Mouse (Mus musculus): Measurements from ENCODE around the gene Tmem82. TPM values are rescaled to one million over a fixed set of nuclear protein-coding genes. Genes with fewer than 3 reads are reported as not detected.

Gene Tmem82
- polyA plus RNA-seq (2014; fragmentation: Nextera tagmentation; extraction: Ambion mirVana) = 0.17 and 0.30 TPM in 2 replicates

- Histone ChIP-seq H3K9me3 (replicated peaks; ENCODE audit: control insufficient read depth, low read length) (no peaks in the 10 kb centered on the region), H3K4me3 (ENCODE audit: low read depth, low read length) (peak within 1 kb of the TSS; percentile 32), H3K27me3 (ENCODE audit: control insufficient read depth, insufficient read depth, low read length) (peaks cover 2% of the 10 kb centered on the region; the same call in 1 of the 2 replicates), H3K4me1 (ENCODE audit: control insufficient read depth, insufficient read depth, low read length) (peaks cover 9% of the 10 kb centered on the region), H3K36me3 (ENCODE audit: control insufficient read depth, insufficient read depth, low read length) (no peaks in the 10 kb centered on the region), H3K4me2 (peak within 1 kb of the TSS; percentile 82), H3K9ac (ENCODE audit: low read depth, low read length) (peak within 1 kb of the TSS; percentile 62), H3K27ac (ENCODE audit: low read depth, low read length) (no peak within 1 kb of the TSS)
- 27% methylated on average over 20 of the region's 20 CpGs for WGBS (ENCODE audit: insufficient replicate concordance)
- no peak for ATAC-seq (replicated peaks; ENCODE audit: insufficient number of reproducible peaks, low FRiP score, low TSS enrichment)
These were observed at the start of gene Tmem82 for GRCm38 (mm10) chr4:141618565-141619243. Tmem82 (minus strand) TSS chr4:141618633.

- H3K27me3 ChIP-seq (ENCODE audit: control insufficient read depth, insufficient read depth, low read length) = no peaks in the 10 kb centered on the region
- peaks cover 13% of the 10 kb centered on the region for H3K4me1 ChIP-seq (ENCODE audit: control insufficient read depth, insufficient read depth, low read length)
- H3K9ac ChIP-seq (ENCODE audit: low read depth, low read length) = peak within 1 kb of the TSS; percentile 91
- 58% methylated on average over 8 of the region's 8 CpGs for WGBS (ENCODE audit: insufficient replicate concordance)
- H3K27ac ChIP-seq (ENCODE audit: low read depth, low read length) = peak within 1 kb of the TSS; percentile 77
- ATAC-seq (replicated peaks; ENCODE audit: insufficient number of reproducible peaks, low FRiP score, low TSS enrichment) = no peak
- peak within 1 kb of the TSS; percentile 94 for H3K4me2 ChIP-seq
- peak within 1 kb of the TSS; percentile 93 for H3K4me3 ChIP-seq (ENCODE audit: low read depth, low read length)
- H3K9me3 ChIP-seq (replicated peaks; ENCODE audit: control insufficient read depth, low read length) = no peaks in the 10 kb centered on the region
- H3K36me3 ChIP-seq (ENCODE audit: control insufficient read depth, insufficient read depth, low read length) = peaks cover 5% of the 10 kb centered on the region
These were observed 46.4 kb upstream of the Tmem82 start, which contains the start of gene Plekhm2 for GRCm38 (mm10) chr4:141664799-141665198. Plekhm2 (minus strand) TSS chr4:141664899.

- H3K36me3 ChIP-seq (ENCODE audit: control insufficient read depth, insufficient read depth, low read length) = peaks cover 5% of the 10 kb centered on the region
- peak overlapping the region; percentile 77 for H3K27ac ChIP-seq (ENCODE audit: low read depth, low read length)
- no peaks in the 10 kb centered on the region for H3K27me3 ChIP-seq (ENCODE audit: control insufficient read depth, insufficient read depth, low read length)
- H3K9ac ChIP-seq (ENCODE audit: low read depth, low read length) = peak overlapping the region; percentile 91
- WGBS (ENCODE audit: insufficient replicate concordance) = 1% methylated on average over 57 of the region's 60 CpGs
- peaks cover 13% of the 10 kb centered on the region for H3K4me1 ChIP-seq (ENCODE audit: control insufficient read depth, insufficient read depth, low read length)
- H3K4me2 ChIP-seq = peak overlapping the region; percentile 94
- H3K9me3 ChIP-seq (replicated peaks; ENCODE audit: control insufficient read depth, low read length) = no peaks in the 10 kb centered on the region
- peak; percentile 85 for ATAC-seq (replicated peaks; ENCODE audit: insufficient number of reproducible peaks, low FRiP score, low TSS enrichment)
- peak overlapping the region; percentile 93 for H3K4me3 ChIP-seq (ENCODE audit: low read depth, low read length)
These were observed 45.7 kb upstream of the Tmem82 start for GRCm38 (mm10) chr4:141664011-141664745.

- peak; percentile 39; the same call in 1 of the 2 replicates for ATAC-seq (replicated peaks; ENCODE audit: insufficient number of reproducible peaks, low FRiP score, low TSS enrichment)
- peak overlapping the region; percentile 77 for H3K27ac ChIP-seq (ENCODE audit: low read depth, low read length)
- peaks cover 17% of the 10 kb centered on the region for H3K4me1 ChIP-seq (ENCODE audit: control insufficient read depth, insufficient read depth, low read length)
- 7% methylated on average over 40 of the region's 47 CpGs for WGBS (ENCODE audit: insufficient replicate concordance)
- H3K36me3 ChIP-seq (ENCODE audit: control insufficient read depth, insufficient read depth, low read length) = peaks cover 5% of the 10 kb centered on the region
- no peaks in the 10 kb centered on the region for H3K27me3 ChIP-seq (ENCODE audit: control insufficient read depth, insufficient read depth, low read length)
- H3K9ac ChIP-seq (ENCODE audit: low read depth, low read length) = peak overlapping the region; percentile 91
- peak overlapping the region; percentile 94 for H3K4me2 ChIP-seq
- H3K4me3 ChIP-seq (ENCODE audit: low read depth, low read length) = peak overlapping the region; percentile 93
- H3K9me3 ChIP-seq (replicated peaks; ENCODE audit: control insufficient read depth, low read length) = no peaks in the 10 kb centered on the region
These were observed 44.9 kb upstream of the Tmem82 start for GRCm38 (mm10) chr4:141663122-141663931.

- ATAC-seq (replicated peaks; ENCODE audit: insufficient number of reproducible peaks, low FRiP score, low TSS enrichment) = no peak
- Histone ChIP-seq H3K4me3 (ENCODE audit: low read depth, low read length) (no peak overlapping the region), H3K4me1 (ENCODE audit: control insufficient read depth, insufficient read depth, low read length) (peaks cover 22% of the 10 kb centered on the region), H3K36me3 (ENCODE audit: control insufficient read depth, insufficient read depth, low read length) (peaks cover 5% of the 10 kb centered on the region), H3K4me2 (no peak overlapping the region), H3K27ac (ENCODE audit: low read depth, low read length) (no peak overlapping the region), H3K27me3 (ENCODE audit: control insufficient read depth, insufficient read depth, low read length) (no peaks in the 10 kb centered on the region), H3K9ac (ENCODE audit: low read depth, low read length) (no peak overlapping the region), H3K9me3 (replicated peaks; ENCODE audit: control insufficient read depth, low read length) (no peaks in the 10 kb centered on the region)
- 88% methylated on average over 11 of the region's 11 CpGs for WGBS (ENCODE audit: insufficient replicate concordance)
These were observed 42.5 kb upstream of the Tmem82 start for GRCm38 (mm10) chr4:141660884-141661283.

- ATAC-seq (replicated peaks; ENCODE audit: insufficient number of reproducible peaks, low FRiP score, low TSS enrichment) = no peak
- 75% methylated on average over 4 of the region's 4 CpGs for WGBS (ENCODE audit: insufficient replicate concordance)
- no peak overlapping the region for H3K27ac ChIP-seq (ENCODE audit: low read depth, low read length)
- no peak overlapping the region for H3K4me2 ChIP-seq
- H3K36me3 ChIP-seq (ENCODE audit: control insufficient read depth, insufficient read depth, low read length) = peaks cover 5% of the 10 kb centered on the region
- no peak overlapping the region for H3K9ac ChIP-seq (ENCODE audit: low read depth, low read length)
- no peaks in the 10 kb centered on the region for H3K27me3 ChIP-seq (ENCODE audit: control insufficient read depth, insufficient read depth, low read length)
- no peaks in the 10 kb centered on the region for H3K9me3 ChIP-seq (replicated peaks; ENCODE audit: control insufficient read depth, low read length)
- H3K4me3 ChIP-seq (ENCODE audit: low read depth, low read length) = no peak overlapping the region
- peaks cover 21% of the 10 kb centered on the region for H3K4me1 ChIP-seq (ENCODE audit: control insufficient read depth, insufficient read depth, low read length)
These were observed 41.3 kb upstream of the Tmem82 start for GRCm38 (mm10) chr4:141659739-141660138.

GRCm38 (mm10) chr4:141658846-141659484 is 40.5 kb upstream of the Tmem82 start:
- Histone ChIP-seq H3K4me2 (no peak overlapping the region), H3K4me1 (ENCODE audit: control insufficient read depth, insufficient read depth, low read length) (peaks cover 17% of the 10 kb centered on the region), H3K36me3 (ENCODE audit: control insufficient read depth, insufficient read depth, low read length) (peaks cover 5% of the 10 kb centered on the region), H3K9ac (ENCODE audit: low read depth, low read length) (no peak overlapping the region), H3K4me3 (ENCODE audit: low read depth, low read length) (no peak overlapping the region), H3K9me3 (replicated peaks; ENCODE audit: control insufficient read depth, low read length) (no peaks in the 10 kb centered on the region), H3K27ac (ENCODE audit: low read depth, low read length) (no peak overlapping the region), H3K27me3 (ENCODE audit: control insufficient read depth, insufficient read depth, low read length) (no peaks in the 10 kb centered on the region)
- WGBS (ENCODE audit: insufficient replicate concordance) = 84% methylated on average over 6 of the region's 6 CpGs
- ATAC-seq (replicated peaks; ENCODE audit: insufficient number of reproducible peaks, low FRiP score, low TSS enrichment) = no peak

- peaks cover 12% of the 10 kb centered on the region for H3K36me3 ChIP-seq (ENCODE audit: control insufficient read depth, insufficient read depth, low read length)
- H3K4me3 ChIP-seq (ENCODE audit: low read depth, low read length) = no peak overlapping the region
- ATAC-seq (replicated peaks; ENCODE audit: insufficient number of reproducible peaks, low FRiP score, low TSS enrichment) = no peak
- H3K9ac ChIP-seq (ENCODE audit: low read depth, low read length) = no peak overlapping the region
- H3K27me3 ChIP-seq (ENCODE audit: control insufficient read depth, insufficient read depth, low read length) = no peaks in the 10 kb centered on the region
- H3K9me3 ChIP-seq (replicated peaks; ENCODE audit: control insufficient read depth, low read length) = no peaks in the 10 kb centered on the region
- 72% methylated on average over 8 of the region's 8 CpGs for WGBS (ENCODE audit: insufficient replicate concordance)
- H3K4me2 ChIP-seq = no peak overlapping the region
- H3K4me1 ChIP-seq (ENCODE audit: control insufficient read depth, insufficient read depth, low read length) = peaks cover 12% of the 10 kb centered on the region
- H3K27ac ChIP-seq (ENCODE audit: low read depth, low read length) = peak overlapping the region; percentile 41; the same call in 1 of the 2 replicates
These were observed 38.5 kb upstream of the Tmem82 start for GRCm38 (mm10) chr4:141656932-141657331.

Data from heart, embryonic 11.5 days (tissue).